Mouse (Mus musculus): ENCODE measurements at regions not wholly inside any gene's neighbourhood (a gene's known extent, or its start where the extent isn't known, plus 50 kb on each side); places are given as distances from the start of the nearest gene placed in this dataset.

GRCm38 (mm10) chr1:72951802-72952201, 63.9 kb downstream of the Tnp1 start:
- TF ChIP-seq CTCF (IDR thresholded peaks at IDR 0.05; ENCODE audit: low read depth), result no peak
- TF ChIP-seq EP300 (IDR thresholded peaks at IDR 0.05; ENCODE audit: low read depth), result no peak
